In genomic region chr1:174216528-174217204, GRCm38 (mm10) we compare ENCODE assay signal across 31 mouse cellular contexts. TPM values are rescaled to one million over a fixed set of nuclear protein-coding genes. Genes with fewer than 3 reads are reported as not detected.
"Had no signal": no experiment of that assay in that cellular context is flagged by ENCODE, and none has a peak within 500 bp of the region (broad histone marks: within the 10 kb centered on the region; RNA-seq: fewer than 3 reads in every experiment).

No protein-coding gene starts in this region.

- H3K36me3 ChIP-seq: limb, embryonic 10.5 days; limb, embryonic 13.5 days; lung, embryonic 15.5 days; midbrain, embryonic 12.5 days; neural tube, embryonic 13.5 days had no signal

- H3K9ac ChIP-seq: limb, embryonic 13.5 days; lung, embryonic 15.5 days; midbrain, embryonic 12.5 days; neural tube, embryonic 13.5 days had no signal

- H3K4me2 ChIP-seq: limb, embryonic 13.5 days; lung, embryonic 15.5 days; midbrain, embryonic 12.5 days; neural tube, embryonic 13.5 days had no signal

- H3K4me1 ChIP-seq: limb, embryonic 10.5 days; limb, embryonic 13.5 days; lung, embryonic 15.5 days; midbrain, embryonic 12.5 days; neural tube, embryonic 13.5 days had no signal

- ATAC-seq: intestine, postnatal 0 days; midbrain, embryonic 16.5 days had no signal

- H3K27ac ChIP-seq: kidney, postnatal 0 days; layer of hippocampus, adult 2 months; limb, embryonic 10.5 days; limb, embryonic 13.5 days; lung, embryonic 15.5 days; midbrain, embryonic 12.5 days; neural tube, embryonic 13.5 days had no signal

- H3K27me3 ChIP-seq: limb, embryonic 13.5 days; lung, embryonic 15.5 days; midbrain, embryonic 12.5 days; neural tube, embryonic 13.5 days had no signal

- H3K4me3 ChIP-seq: layer of hippocampus, adult 2 months; limb, embryonic 10.5 days; limb, embryonic 13.5 days; lung, embryonic 15.5 days; midbrain, embryonic 12.5 days; myocyte; neural tube, embryonic 13.5 days had no signal

- H3K9me3 ChIP-seq: limb, embryonic 10.5 days; limb, embryonic 13.5 days; lung, embryonic 15.5 days; midbrain, embryonic 12.5 days; neural tube, embryonic 13.5 days had no signal

- DNase-seq: kidney, adult 2 months; kidney, postnatal 25 days; layer of hippocampus, adult 9-11 months; lung, adult 18-20 months; lung, postnatal 10 days; lung, postnatal 36 days; retina, postnatal 1 day; right cerebral cortex, postnatal 25 days; thymus, postnatal 25 days had no signal

RNA-seq across cellular contexts. Expression of gene Olfr419, which starts 35.2 kb away (rescaled TPM):
- total RNA-seq: layer of hippocampus, adult 2 months; layer of hippocampus, postnatal 25 days; left cerebral cortex, adult 18-20 months; left cerebral cortex, postnatal 25 days; liver, adult 2 months; monocyte, adult 5-6 weeks; neutrophil, adult 5-6 weeks had no signal
- polyA plus RNA-seq: intestine, embryonic 14.5 days; intestine, postnatal 0 days; kidney, adult 2 months; kidney, embryonic 14.5 days; kidney, postnatal 0 days; limb, embryonic 10.5 days; limb, embryonic 13.5 days; liver, adult 2 months; lung, embryonic 15.5 days; midbrain, embryonic 12.5 days; midbrain, embryonic 16.5 days; myocyte; neural tube, embryonic 13.5 days; spleen, adult 2 months; stomach, embryonic 16.5 days; thymus, postnatal 0 days had no signal

RNA-seq across cellular contexts. Expression of gene Spta1, which starts 44.1 kb away (rescaled TPM):
- polyA plus RNA-seq: large intestine, adult 2 months; liver, adult 2 months had no signal
